Comparison of ENCODE assay signal across 8 mouse cellular contexts in the genomic region with DNA sequence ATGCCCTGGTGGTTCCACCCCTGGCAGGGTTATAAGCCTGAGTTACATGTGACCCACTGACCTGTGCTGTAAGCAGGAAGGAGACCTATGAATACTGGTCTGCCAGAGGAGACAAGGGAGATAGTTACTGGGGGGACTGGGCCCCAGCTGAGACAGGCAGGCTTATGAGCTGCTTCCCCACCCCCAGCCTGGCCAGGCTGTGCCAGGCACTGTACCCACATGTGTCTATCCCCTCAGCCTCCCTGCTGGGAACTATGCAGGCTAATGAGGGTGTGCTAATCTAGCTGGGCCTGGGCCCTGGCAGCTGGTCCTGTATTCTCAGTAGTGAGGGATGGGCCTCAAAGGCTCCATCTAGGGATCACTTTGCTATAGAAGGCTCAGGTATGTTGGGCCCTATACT. TPM values are rescaled to one million over a fixed set of nuclear protein-coding genes. Genes with fewer than 3 reads are reported as not detected.
DNase-seq lines count a peak whose midpoint lies in the region; ATAC-seq and TF ChIP-seq lines count a peak whose summit lies in the region.

No protein-coding gene starts in this region.

- 0 out of 2 replicates have a peak, but pooled peaks have one; percentile 12 for TF ChIP-seq POLR2A in cortical plate, adult 2 months (IDR thresholded peaks at IDR 0.05; ENCODE audit: extremely low read depth, insufficient read depth, low read length)

- H3K9me3 ChIP-seq in heart, embryonic 15.5 days (replicated peaks), result no peaks in the 10 kb centered on the region
- H3K9me3 ChIP-seq in heart, embryonic 10.5 days, result no peaks in the 10 kb centered on the region
- no peaks in the 10 kb centered on the region for H3K9me3 ChIP-seq in G1E (replicated peaks)
- no peaks in the 10 kb centered on the region for H3K9me3 ChIP-seq in liver, embryonic 16.5 days (replicated peaks; ENCODE audit: control insufficient read depth, low read length)

- ATAC-seq in heart, embryonic 15.5 days (replicated peaks; ENCODE audit: insufficient number of reproducible peaks, insufficient read depth, low FRiP score, low read depth), result no peak
- no peak for ATAC-seq in G1E (ENCODE audit: extremely low read depth, insufficient number of reproducible peaks, low FRiP score, poor library complexity, severe bottlenecking)
- no peak for ATAC-seq in liver, embryonic 16.5 days (ENCODE audit: low read depth)

- no peak for DNase-seq in heart, embryonic 10.5 days (ENCODE audit: low spot score)
- no peak for DNase-seq in G1E (ENCODE audit: low spot score)
- no peak for DNase-seq in adrenal gland, postnatal 10 days
- no peak for DNase-seq in ovary, adult 18-20 months (ENCODE audit: low spot score)
- DNase-seq in urinary bladder, postnatal 36 days (ENCODE audit: low spot score in 2 of 2), result no peak

- no peak overlapping the region for H3K4me2 ChIP-seq in heart, embryonic 15.5 days
- H3K4me2 ChIP-seq in liver, embryonic 16.5 days (ENCODE audit: low read depth, low read length), result no peak overlapping the region

- H3K36me3 ChIP-seq in heart, embryonic 15.5 days, result peaks cover 16% of the 10 kb centered on the region; the same call in 1 of the 2 replicates
- H3K36me3 ChIP-seq in heart, embryonic 10.5 days, result peaks cover 36% of the 10 kb centered on the region
- peaks cover 82% of the 10 kb centered on the region for H3K36me3 ChIP-seq in G1E (replicated peaks)
- peaks cover 9% of the 10 kb centered on the region for H3K36me3 ChIP-seq in liver, embryonic 16.5 days (ENCODE audit: control insufficient read depth, insufficient read depth)

- H3K27me3 ChIP-seq in heart, embryonic 15.5 days, result peaks cover 15% of the 10 kb centered on the region
- peaks cover 25% of the 10 kb centered on the region for H3K27me3 ChIP-seq in heart, embryonic 10.5 days (ENCODE audit: insufficient read depth, poor library complexity, severe bottlenecking)
- H3K27me3 ChIP-seq in G1E (ENCODE audit: insufficient read depth, low read length), result no peaks in the 10 kb centered on the region
- no peaks in the 10 kb centered on the region for H3K27me3 ChIP-seq in liver, embryonic 16.5 days (ENCODE audit: control insufficient read depth, insufficient read depth, low read depth, low read length)

- peaks cover 58% of the 10 kb centered on the region for H3K4me1 ChIP-seq in heart, embryonic 15.5 days (replicated peaks)
- peaks cover 49% of the 10 kb centered on the region for H3K4me1 ChIP-seq in heart, embryonic 10.5 days
- peaks cover 91% of the 10 kb centered on the region for H3K4me1 ChIP-seq in G1E (ENCODE audit: insufficient read depth, low read depth, low read length)
- peaks cover 7% of the 10 kb centered on the region for H3K4me1 ChIP-seq in cortical plate, adult 2 months (ENCODE audit: control insufficient read depth, insufficient read depth, low read length)
- peaks cover 64% of the 10 kb centered on the region for H3K4me1 ChIP-seq in liver, embryonic 16.5 days (ENCODE audit: control insufficient read depth, low read depth, low read length)

- no peak overlapping the region for H3K27ac ChIP-seq in heart, embryonic 15.5 days
- H3K27ac ChIP-seq in heart, embryonic 10.5 days, result no peak overlapping the region
- H3K27ac ChIP-seq in cortical plate, adult 2 months (ENCODE audit: insufficient read depth, low read length), result peak overlapping the region; percentile 89
- H3K27ac ChIP-seq in liver, embryonic 16.5 days (ENCODE audit: low read length), result peak overlapping the region; percentile 8

- H3K9ac ChIP-seq in heart, embryonic 15.5 days, result peak overlapping the region; percentile 11; the same call in 1 of the 2 replicates
- no peak overlapping the region for H3K9ac ChIP-seq in liver, embryonic 16.5 days (ENCODE audit: low read depth, low read length)

- H3K4me3 ChIP-seq in heart, embryonic 15.5 days, result no peak overlapping the region
- H3K4me3 ChIP-seq in heart, embryonic 10.5 days, result no peak overlapping the region
- peak overlapping the region; percentile 89; the same call in 1 of the 2 replicates for H3K4me3 ChIP-seq in G1E (ENCODE audit: low read depth, low read length)
- H3K4me3 ChIP-seq in cortical plate, adult 2 months (ENCODE audit: insufficient read depth, low read length), result no peak overlapping the region
- H3K4me3 ChIP-seq in liver, embryonic 16.5 days (ENCODE audit: low read depth, low read length), result no peak overlapping the region

- TF ChIP-seq CTCF in G1E (IDR thresholded peaks at IDR 0.05; ENCODE audit: low read depth, low read length), result no peak
- TF ChIP-seq CTCF in cortical plate, adult 2 months (IDR thresholded peaks at IDR 0.05; ENCODE audit: extremely low read depth, insufficient read depth, low read length), result no peak

RNA-seq across cellular contexts. Expression of a gene that starts 4.8 kb away (rescaled TPM):
- polyA plus RNA-seq in heart, embryonic 15.5 days (2015; fragmentation: Nextera tagmentation; extraction: Ambion mirVana), result 3.6 and 5.2 TPM in 2 replicates
- polyA plus RNA-seq in heart, embryonic 10.5 days (2016; fragmentation: Nextera tagmentation; extraction: Ambion mirVana), result 5.1 and 6.4 TPM in 2 replicates
- total RNA-seq in G1E (2014; fragmentation: Nextera tagmentation), result 13.6 and 22.0 TPM in 2 replicates
- total RNA-seq in G1E (2017), result 8.1 and 10.0 TPM in 2 replicates
- 51.5 and 52.8 TPM in 2 replicates for polyA plus RNA-seq in G1E (2012)
- 14.0 and 22.0 TPM in 2 replicates for polyA plus RNA-seq in cortical plate, adult 2 months (2012; rRNA removed)
- polyA plus RNA-seq in liver, embryonic 16.5 days (2015; fragmentation: Nextera tagmentation; extraction: Ambion mirVana), result 3.7 and 4.7 TPM in 2 replicates
- 10 to 100 TPM; 11.2 to 11.4 TPM for total RNA-seq in adrenal gland, postnatal 10 days (2021)

RNA-seq across cellular contexts. Expression of a gene that starts 5.0 kb away (rescaled TPM):
- 137 and 152 TPM in 2 replicates for polyA plus RNA-seq in heart, embryonic 15.5 days (2015; fragmentation: Nextera tagmentation; extraction: Ambion mirVana)
- polyA plus RNA-seq in heart, embryonic 10.5 days (2016; fragmentation: Nextera tagmentation; extraction: Ambion mirVana), result 164 and 199 TPM in 2 replicates
- total RNA-seq in G1E (2014; fragmentation: Nextera tagmentation) (35.9 and 47.0 TPM in 2 replicates), G1E (2017) (100 and 107 TPM in 2 replicates)
- polyA plus RNA-seq in G1E (2012), result 237 and 259 TPM in 2 replicates
- polyA plus RNA-seq in cortical plate, adult 2 months (2012; rRNA removed), result 87.9 and 93.2 TPM in 2 replicates
- 94.7 and 111 TPM in 2 replicates for polyA plus RNA-seq in liver, embryonic 16.5 days (2015; fragmentation: Nextera tagmentation; extraction: Ambion mirVana)
- 10 to 100 TPM; 48.0 to 52.2 TPM for total RNA-seq in adrenal gland, postnatal 10 days (2021)

RNA-seq across cellular contexts. Expression of a gene that starts 5.0 kb away (rescaled TPM):
- polyA plus RNA-seq in heart, embryonic 15.5 days (2015; fragmentation: Nextera tagmentation; extraction: Ambion mirVana), result 67.5 and 92.0 TPM in 2 replicates
- polyA plus RNA-seq in heart, embryonic 10.5 days (2016; fragmentation: Nextera tagmentation; extraction: Ambion mirVana), result 101 and 113 TPM in 2 replicates
- total RNA-seq in G1E (2014; fragmentation: Nextera tagmentation), result 39.5 and 50.3 TPM in 2 replicates
- 19.7 and 24.4 TPM in 2 replicates for total RNA-seq in G1E (2017)
- 23.0 and 25.3 TPM in 2 replicates for polyA plus RNA-seq in G1E (2012)
- polyA plus RNA-seq in cortical plate, adult 2 months (2012; rRNA removed), result 75.7 and 76.5 TPM in 2 replicates
- 40.1 and 40.5 TPM in 2 replicates for polyA plus RNA-seq in liver, embryonic 16.5 days (2015; fragmentation: Nextera tagmentation; extraction: Ambion mirVana)
- 10 to 100 TPM; 61.0 to 73.1 TPM for total RNA-seq in adrenal gland, postnatal 10 days (2021)

RNA-seq across cellular contexts. Expression of a gene that starts 12.0 kb away (rescaled TPM):
- 17.6 and 18.2 TPM in 2 replicates for polyA plus RNA-seq in heart, embryonic 15.5 days (2015; fragmentation: Nextera tagmentation; extraction: Ambion mirVana)
- 17.1 and 19.0 TPM in 2 replicates for polyA plus RNA-seq in heart, embryonic 10.5 days (2016; fragmentation: Nextera tagmentation; extraction: Ambion mirVana)
- total RNA-seq in G1E (2014; fragmentation: Nextera tagmentation), result 13.7 and 14.6 TPM in 2 replicates
- total RNA-seq in G1E (2017), result 15.5 and 17.1 TPM in 2 replicates
- 7.8 and 10.0 TPM in 2 replicates for polyA plus RNA-seq in G1E (2012)
- polyA plus RNA-seq in cortical plate, adult 2 months (2012; rRNA removed), result 33.8 and 36.0 TPM in 2 replicates
- 10.9 and 12.0 TPM in 2 replicates for polyA plus RNA-seq in liver, embryonic 16.5 days (2015; fragmentation: Nextera tagmentation; extraction: Ambion mirVana)
- 10 to 100 TPM; 27.7 to 31.0 TPM for total RNA-seq in adrenal gland, postnatal 10 days (2021)

RNA-seq across cellular contexts. Expression of a gene that starts 20.6 kb away (rescaled TPM):
- 2.3 and 3.3 TPM in 2 replicates for polyA plus RNA-seq in heart, embryonic 15.5 days (2015; fragmentation: Nextera tagmentation; extraction: Ambion mirVana)
- polyA plus RNA-seq in heart, embryonic 10.5 days (2016; fragmentation: Nextera tagmentation; extraction: Ambion mirVana), result 4.0 and 6.0 TPM in 2 replicates
- total RNA-seq in G1E (2014; fragmentation: Nextera tagmentation), result 5.6 and 6.3 TPM in 2 replicates
- total RNA-seq in G1E (2017), result 2.6 and 4.2 TPM in 2 replicates
- 1.4 TPM in 1 of 2 replicates, not detected in the other for polyA plus RNA-seq in G1E (2012)
- 14.0 and 15.5 TPM in 2 replicates for polyA plus RNA-seq in cortical plate, adult 2 months (2012; rRNA removed)
- polyA plus RNA-seq in liver, embryonic 16.5 days (2015; fragmentation: Nextera tagmentation; extraction: Ambion mirVana), result 1.4 and 1.8 TPM in 2 replicates
- 1 to 10 TPM; 2.3 to 3.3 TPM for total RNA-seq in adrenal gland, postnatal 10 days (2021)

Comparison
In these comparisons a context has a peak if more than half of its experiments do, and no peak if none do; other contexts are left out.
1. H3K27ac ChIP-seq: peak in cortical plate, adult 2 months (single experiment) and liver, embryonic 16.5 days (single experiment); none in heart, embryonic 15.5 days (single experiment) and heart, embryonic 10.5 days (single experiment).